Mouse (Mus musculus) heart, adult 8-10 months (tissue): Measurements from ENCODE around the gene Sptlc3. TPM values are rescaled to one million over a fixed set of nuclear protein-coding genes. Genes with fewer than 3 reads are reported as not detected.

Experiments
- DNase-seq: peaks from one replicate; pipeline ENCODE4 v3.0.0; 2022; ENCODE audit warnings: low spot score
- total RNA-seq, 4 experiments: library from RNA; stranded (reverse); gene quantifications; 2 replicates each; pipeline ENCODE4 v1.2.4; 2022

Gene Sptlc3
- total RNA-seq = not detected

DNA sequence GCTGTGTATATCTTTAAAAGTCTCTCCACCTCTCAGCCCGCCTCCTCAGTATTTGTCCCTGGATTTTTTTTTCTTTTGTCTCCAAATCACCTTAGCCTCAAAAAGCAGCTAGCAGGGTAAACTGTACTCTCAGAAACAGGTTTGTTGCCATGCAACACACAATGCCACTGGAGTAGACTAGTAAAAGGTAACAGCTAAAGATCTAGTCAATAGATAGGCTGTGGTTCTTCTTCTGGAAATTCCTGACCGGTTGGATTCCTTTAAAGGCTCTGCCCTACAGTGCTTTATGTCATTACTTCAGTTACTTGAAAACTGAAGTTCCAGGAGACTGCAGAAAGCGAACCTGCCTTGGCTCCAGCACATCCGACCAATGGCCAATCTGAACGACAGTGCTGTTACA lies at the start of gene Sptlc3:
TSS of gene Sptlc3 (plus strand) at position 78 of the 400 bp plus-strand sequence.
- no peak for DNase-seq

DNA sequence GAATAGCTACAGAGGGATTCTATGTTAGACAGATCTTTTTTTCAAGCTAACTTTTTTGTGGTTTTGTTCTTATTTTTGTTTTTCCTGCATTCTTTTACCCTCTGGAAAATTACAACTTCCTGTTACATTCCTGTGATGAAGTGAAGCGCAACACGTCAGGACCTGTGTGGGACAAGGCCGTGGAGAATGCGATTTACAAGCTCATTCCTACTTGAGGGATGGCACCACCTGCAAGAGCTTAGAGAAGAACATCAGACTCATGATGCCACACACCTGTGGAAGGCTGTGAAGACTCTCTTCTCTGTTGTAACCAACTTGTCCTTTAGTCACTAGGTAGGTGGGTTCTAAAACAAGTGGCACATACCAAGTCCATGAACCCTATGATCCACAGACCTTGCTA lies 26.0 kb upstream of the Sptlc3 start:
- no peak for DNase-seq

DNA sequence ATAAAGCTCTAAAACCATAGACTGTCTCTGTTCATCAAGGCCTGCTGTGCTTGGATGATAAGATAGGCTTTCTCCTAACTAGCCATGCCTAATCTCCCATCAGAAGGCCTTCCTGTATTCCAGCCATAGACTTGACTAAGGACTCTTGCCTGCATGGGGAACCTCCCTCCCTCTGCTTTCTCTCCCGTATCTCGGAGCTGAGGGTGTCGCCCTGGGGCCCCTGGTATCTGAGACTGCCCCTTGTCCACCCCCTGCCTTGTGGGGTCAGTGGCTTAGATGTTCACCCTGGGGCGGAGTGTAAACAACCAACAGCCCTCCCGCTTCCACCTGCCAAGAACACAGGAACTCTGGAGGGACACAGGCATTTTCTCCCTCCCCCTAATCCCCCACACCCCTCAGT lies 5.0 kb upstream of the Sptlc3 start:
- no peak for DNase-seq

DNA sequence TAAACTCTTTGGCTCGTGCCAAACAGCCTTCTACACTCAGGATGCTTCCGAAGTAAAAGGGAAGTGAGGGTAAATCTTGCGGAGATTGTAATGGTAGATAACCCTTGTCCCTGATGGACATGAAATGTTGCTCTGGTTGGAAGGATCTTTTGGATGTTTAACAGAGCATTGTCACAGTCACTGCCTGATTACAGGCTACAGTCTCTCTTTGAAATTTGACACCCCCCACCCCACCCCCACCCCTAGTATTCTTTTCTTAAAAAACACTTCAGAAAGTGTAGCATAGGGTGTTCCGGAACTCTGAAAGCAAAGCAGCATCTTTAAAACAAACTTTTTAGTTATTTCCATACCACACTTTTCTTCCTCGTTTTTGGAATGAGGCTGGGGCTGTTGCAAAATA lies 916 bp downstream of the Sptlc3 start:
- DNase-seq = no peak

DNA sequence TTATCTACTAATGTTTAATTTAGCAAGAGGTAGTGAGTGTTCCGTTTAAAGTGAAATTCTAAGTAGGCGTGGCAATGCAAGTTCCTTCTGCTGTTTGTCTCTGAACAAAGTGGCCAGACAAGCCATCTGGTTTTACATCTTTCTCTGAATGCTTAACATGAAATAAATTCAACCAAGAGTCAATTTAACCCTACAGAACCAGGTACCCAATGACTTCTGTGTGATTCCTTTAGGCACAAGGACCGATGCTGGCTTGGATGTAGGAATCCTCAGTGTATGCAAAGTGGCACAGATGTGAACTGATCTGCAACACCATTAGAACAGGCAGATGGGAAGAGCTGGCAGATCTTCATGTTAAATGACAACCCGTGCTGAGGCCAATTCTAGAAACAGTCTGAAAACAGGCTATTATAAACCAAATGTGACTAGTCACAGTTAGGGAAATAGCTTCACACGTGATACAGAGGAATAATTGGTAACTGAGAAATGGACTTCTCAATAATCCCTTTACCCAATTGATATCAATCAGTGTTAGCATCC lies 68.3 kb downstream of the Sptlc3 start:
- no peak for DNase-seq

DNA sequence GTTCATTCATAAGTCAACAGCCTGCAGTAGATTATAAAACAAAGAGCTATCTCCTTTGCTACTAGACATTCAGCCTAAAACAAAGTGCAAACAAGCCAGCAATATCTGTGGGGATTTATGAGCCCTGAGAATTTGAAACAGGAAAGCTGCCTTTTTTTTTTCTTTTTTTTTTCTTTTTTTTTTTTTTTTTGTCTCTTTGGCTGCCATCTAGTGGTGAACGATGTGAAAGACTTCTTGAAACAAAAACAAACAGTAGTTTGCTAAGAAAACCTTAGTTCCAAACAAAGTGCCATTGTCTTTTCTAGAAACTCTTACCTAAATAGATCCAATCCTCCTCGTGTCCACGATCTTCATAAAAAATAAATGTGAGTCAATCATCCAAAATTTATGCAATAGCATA lies 85.6 kb downstream of the Sptlc3 start:
- no peak for DNase-seq

DNA sequence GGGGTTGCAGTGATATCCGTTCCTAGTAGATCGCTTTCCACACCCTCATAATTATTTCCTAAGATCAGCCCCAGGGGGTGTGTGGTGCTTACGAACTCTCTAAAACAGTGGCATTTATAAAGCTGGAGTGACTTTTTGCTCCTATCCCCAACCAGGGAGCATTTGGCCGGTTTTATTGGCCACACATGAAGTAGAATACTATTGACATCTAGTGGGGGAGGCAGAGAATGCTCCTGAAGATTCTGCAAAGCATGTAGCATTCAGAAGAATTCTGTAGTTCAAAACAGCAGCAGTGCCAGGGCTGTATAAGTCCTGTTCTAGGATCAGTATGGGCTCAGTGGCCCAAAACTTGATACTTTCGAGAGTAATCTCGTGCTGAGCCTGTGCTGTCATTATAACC lies 89.1 kb downstream of the Sptlc3 start:
- no peak for DNase-seq

DNA sequence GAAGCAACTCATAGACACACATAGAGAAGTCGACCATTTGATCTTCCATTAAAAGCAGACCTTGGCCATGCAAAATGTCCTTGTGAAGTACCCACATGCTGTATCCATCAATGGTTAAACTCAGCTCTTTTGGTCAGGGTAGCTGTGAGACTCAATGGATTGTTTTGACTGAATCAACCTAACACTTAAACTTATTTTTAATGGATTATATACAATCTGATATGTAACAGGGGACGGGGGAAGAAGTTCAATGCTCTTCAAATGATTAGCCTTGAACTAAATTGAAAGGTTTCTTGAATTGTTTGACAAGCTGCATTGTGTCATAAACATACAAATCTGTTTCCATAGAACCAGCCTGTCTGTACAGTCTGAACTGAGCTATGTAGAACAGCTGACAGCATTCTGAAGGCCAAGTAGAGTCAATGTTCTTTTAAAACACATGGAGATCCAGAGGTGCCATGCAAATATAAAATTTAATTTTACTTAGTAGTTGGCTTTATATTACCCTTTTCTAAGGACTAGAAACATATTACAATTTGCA lies 94.0 kb downstream of the Sptlc3 start:
- no peak for DNase-seq

DNA sequence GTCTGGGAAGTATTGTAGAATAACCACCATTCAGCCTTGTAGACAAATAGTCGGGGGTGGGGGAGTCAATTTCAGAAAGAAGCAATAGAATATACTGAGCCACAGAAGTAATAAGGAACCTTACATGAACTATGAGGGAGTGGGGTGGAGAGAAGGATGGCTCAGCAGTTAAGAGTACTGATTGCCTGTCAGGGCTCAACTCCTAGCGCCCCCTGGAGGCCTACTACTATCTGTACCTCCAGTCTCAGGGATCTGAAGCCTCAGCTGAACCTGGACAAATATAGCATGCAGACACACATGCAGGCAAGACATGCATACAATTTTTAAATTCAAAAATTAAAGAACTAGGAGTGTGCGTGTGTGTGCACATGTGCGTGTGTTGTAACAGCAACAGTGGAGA lies 96.2 kb downstream of the Sptlc3 start:
- no peak for DNase-seq

DNA sequence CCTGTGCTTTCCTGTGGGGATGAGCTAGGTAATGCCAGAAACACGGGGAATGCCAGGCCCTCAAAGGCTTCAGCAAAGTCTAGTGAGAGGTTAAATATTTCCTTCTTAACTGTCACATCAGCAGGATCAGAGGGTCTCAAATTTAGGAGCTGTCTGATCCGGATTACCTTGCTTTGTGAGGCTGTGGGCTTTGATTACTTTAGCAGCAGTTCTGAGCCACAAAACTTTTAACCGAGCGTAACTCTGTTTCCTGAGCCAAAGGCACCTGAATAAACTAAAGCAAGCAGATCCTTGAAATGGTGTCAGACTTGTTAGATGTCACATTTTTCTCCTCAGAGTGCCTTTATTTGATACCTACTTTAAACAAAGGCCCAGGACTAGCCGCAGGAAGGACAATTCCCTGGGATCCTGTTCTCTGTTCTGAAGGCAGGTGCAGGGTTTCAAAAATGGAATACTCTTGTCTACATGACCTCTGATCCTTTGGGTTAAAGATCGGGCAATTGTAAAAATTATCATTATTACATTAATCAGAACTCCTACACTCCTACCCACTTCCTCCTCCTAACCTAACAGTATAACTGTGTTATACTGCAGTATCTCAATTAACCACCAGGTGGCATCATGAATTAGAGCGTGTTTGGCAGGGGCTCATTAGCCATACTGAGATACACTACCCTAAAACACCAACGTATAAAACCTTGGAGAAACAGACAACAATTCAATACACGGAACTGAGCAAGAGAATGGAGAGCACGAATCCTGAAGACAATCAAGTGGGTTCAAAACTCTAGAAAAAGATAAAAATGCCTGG lies 97.4 kb downstream of the Sptlc3 start:
- peak; percentile 48 for DNase-seq

DNA sequence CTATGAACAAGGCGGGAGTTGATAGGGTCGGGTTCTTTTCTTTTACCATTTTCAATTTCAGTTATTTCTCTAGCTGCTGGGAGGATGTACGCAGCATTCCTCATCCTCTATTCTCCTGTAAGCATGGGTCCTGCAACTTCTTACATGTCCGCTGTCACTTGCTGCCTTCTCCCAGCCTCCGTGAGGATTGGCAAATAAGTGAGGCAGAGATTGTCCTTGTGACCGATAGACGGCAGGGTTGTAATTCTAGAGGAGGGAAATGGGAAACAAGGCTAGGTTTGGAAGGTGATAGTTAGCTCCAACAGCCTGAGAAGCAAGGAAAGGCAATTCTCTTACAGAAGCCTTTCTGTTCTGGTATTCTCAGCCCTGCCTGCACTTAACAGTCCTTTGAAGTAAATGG lies 98.4 kb downstream of the Sptlc3 start:
- DNase-seq = no peak

DNA sequence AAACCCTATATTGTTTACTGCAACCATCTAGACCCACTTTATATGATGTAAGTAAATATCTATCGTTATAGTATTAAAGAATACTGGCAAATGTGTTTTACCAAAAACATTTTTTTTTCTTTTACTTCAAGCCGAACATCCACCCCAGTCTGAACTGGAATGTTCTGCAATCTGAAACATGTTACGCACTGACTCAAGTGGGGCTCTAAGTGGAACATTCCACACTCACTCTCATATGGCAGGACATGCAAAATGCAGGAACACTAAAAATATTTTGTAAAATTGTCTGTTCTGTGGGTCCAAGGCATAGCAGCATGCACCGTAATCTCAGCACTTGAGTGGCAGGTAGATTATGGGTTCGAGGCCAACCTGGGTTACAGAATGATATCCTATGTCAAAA lies 103.5 kb downstream of the Sptlc3 start:
- DNase-seq = no peak

DNA sequence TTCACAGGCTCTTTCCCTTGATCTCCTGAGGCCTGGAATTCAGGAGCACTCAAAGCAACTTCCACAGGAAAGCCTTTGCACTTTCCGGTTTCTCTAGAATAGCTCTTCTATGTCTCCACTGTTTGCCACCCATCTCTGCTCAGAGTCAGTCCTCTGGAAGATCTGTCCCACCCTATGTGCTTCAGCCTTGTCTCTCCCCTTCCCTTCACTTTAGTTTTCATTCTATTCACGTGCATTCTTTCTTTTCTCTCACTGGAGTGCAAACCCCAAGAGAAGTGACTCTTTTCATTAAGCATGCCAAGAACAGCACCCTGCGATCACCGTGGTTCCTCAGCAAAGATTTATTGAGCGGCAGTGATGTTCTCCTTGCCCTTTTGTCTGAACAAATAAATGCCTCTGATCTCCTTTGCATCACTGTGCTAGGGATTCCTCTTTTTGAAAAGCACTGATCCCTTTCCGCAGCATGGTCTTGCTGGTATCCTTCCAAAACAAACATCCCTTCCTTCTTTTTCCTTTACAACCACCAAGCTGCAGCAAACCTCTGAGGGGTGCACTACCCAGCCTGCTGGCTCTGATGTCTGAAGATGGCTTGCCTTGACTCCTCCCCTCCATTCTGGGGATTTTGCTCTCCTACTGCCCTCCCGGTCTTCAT lies 108.0 kb downstream of the Sptlc3 start:
- DNase-seq = no peak

DNA sequence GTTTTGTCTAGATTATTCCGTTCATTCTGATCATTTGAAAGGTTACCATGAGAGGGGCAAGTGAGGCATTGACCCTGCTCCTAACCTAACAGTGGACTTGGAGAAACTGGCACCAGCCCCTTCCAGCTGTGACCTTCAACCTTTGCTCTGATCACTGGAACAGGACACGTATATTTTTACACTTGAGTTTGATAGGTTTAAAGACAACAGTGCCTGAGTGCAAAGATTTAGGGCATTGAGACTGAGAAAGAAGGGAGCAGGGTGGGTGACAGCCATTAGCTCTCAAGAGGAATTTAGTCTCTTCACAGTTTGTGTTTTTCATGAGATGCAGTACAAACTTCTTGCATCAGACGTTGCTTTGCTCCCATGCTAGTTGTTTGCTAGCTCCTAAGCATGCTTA lies 114.5 kb downstream of the Sptlc3 start:
- DNase-seq = no peak

DNA sequence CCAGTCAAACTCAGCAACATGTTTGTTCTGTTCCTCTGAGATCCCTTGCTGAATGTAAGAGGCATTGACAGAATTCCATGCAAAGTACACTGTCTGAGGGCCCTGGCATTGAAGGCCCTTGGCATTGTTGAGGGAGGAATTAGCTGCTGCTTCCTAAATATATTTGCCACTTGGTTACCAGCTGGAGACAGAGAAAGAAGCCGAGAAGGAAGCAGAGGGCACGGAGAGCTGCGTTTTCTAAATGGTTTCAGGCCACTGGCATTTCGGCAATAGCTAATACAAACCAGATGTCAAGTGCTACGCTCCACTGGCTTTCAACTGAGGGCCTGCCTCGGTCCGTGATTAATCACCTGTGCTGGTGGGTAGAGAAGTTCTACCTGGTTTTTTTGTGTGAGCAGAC lies 115.1 kb downstream of the Sptlc3 start:
- DNase-seq = no peak

DNA sequence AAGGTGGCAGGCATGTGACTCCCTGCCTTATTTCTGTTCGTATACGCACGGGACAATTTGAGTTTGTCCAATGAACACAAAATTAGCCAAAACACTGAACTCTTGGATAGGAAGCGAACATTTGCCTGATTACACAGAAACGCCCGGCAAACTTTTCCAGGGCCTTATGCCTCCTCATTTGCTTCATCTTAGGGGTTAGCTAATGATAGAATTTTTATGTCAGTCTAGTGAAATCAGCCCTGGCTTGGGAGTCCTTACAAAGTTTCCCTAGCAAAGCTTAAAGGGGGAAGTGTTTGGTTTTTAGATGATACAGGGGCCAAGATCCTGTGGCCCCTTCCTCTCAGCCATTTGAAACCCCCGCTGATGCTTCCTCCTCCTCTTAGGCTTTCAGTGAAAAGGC lies 115.5 kb downstream of the Sptlc3 start:
- DNase-seq = no peak

DNA sequence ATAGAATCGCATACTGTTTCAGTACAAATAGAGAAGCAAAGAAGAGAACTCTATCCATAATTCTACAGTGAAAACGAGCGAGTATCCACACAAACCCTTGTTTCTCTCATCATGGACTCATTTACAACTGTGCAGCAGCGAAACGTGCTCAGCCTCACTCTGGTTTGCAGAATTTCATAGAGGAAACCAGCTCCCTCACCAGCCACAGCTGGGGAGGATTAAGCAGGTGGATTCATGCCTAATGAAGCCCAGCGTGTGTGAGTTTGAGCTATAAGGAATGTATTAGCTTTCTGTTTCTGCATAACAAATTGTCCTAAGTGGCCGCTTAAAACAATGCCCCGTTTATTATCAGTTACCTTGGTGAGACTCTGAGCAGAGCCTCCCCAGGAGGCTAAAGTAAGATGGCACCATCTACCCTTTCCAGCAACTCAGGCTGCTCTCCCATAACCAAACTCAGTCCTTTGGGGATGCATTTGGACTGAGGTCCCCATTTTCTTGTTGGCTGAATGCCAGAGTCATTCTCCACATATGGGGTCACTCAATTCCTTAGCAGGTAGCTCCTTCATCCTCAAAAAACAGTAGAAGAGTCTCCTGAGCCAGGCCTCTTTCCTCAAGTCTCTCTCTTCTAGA lies 116.1 kb downstream of the Sptlc3 start:
- DNase-seq = no peak

DNA sequence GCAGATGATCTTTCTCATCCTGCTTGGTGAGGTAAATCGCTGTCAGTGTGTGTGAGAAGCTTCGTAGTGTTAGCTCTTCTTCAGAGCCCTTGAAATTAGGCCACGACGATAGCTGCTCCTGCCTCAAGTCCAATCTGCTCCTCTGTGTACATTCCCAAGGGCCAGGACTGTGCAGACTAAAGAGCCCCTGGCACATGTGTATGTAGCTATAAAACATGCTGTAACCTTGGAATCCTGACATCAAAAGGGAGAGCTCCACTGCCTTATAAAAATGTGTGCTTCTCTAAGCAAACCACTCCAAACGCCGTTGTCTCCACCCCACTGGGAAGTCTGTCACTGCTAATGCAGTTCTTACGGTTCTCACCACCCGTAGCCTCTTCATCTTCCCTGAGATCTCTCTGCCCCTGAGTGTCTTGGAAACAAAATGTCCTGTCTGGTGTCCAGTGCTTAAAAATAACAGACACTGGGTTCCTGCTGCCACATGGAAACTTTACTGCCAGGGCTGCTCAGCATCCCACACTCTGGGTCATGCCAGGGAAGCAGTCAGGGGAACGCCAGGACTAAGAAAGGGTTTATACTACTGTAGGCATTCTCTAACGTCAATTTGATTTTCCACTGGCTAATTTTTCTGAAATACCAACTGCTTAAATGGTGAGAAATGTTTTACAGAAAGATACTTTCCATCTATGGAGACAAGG lies 118.8 kb downstream of the Sptlc3 start:
- peak; percentile 3 for DNase-seq

DNA sequence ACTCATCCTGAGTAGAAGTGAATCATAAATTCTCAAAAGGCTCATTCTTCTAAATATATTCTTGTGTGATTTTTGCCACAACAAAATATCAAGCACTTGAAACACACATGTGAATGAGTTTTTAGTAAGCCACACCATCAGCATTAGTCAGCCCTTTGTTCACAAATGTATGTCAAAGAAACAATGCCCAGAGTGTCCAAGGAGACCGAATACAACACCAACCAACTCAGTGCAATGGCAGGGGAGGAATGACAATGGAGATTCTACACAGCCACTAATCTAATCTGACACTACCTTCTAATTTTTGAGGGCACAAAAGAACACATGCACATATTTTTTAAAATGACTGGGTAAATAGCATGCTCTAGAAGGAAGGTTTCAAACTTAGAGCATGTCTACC lies 132.8 kb downstream of the Sptlc3 start:
- no peak for DNase-seq

DNA sequence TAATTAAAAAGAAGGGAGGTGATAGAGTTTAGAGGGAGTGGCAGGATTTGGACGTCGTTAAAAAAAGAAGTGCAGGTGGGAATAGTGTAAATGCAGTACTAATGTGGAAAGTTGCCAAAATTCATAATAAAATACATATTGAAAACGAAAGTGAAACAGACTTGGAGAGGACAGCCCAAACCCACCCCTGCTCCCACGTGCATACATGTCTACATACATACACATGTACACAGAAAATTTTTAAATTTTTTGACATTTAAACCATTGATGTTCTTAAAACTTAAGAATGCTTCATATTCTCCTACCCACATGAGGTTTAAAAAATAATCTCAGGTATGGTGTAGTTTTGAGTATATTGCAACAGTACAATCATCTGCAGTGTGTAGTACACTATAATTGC lies 135.0 kb downstream of the Sptlc3 start:
- DNase-seq = no peak

DNA sequence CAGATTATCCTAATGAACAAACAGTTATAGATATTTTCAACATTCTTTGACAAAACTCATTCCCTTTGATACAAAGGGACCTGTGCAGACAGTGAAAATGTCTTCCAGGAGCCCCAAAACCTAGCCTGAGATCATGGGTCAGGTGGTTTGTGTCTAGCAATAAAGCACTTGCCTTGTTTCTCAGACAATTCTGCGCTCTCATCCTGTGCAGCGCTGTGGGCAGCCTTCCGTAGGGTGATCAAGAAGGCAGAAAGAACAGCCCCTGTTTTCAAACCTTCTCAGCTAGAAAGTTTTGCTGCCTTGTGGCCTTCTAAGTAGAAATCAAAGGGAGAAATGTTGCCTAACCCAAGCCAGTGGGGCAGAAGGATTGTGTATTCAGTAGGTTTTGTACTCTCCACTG lies 135.9 kb downstream of the Sptlc3 start:
- DNase-seq = no peak

DNA sequence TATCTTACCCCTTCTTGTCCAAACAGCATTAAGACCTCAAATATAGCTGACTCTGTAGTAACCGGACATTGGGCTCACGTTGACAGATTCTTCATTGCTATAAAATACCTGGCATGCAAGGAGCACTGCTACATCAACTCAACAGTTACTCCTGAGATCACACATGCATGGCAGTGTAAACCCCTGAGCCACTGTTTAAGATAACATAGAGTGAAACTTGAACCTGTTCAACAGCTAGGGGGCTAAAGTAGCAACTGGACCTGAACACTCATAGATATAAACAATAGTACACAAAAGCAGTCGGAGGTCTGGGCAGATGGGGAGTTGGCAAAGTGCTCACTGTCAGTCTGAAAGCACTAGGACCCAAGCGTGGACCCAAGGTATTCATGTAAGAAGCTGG lies 140.8 kb downstream of the Sptlc3 start:
- no peak for DNase-seq
